Mouse (Mus musculus) kidney, postnatal 10 days (tissue): ENCODE results near the gene Idnk.
A peak's percentile ranks its signal among the peaks of the same experiment; 100 is the strongest.
"Not testable (repeated sequence)": the region's sequence is repeated elsewhere in the genome, so short reads cannot be mapped to it uniquely, and the experiment has no call there.

Experiments used
- DNase-seq: peaks from one replicate; pipeline ENCODE4 v3.0.0; 2021; ENCODE audit warnings: mixed read lengths

Gene Idnk

DNA sequence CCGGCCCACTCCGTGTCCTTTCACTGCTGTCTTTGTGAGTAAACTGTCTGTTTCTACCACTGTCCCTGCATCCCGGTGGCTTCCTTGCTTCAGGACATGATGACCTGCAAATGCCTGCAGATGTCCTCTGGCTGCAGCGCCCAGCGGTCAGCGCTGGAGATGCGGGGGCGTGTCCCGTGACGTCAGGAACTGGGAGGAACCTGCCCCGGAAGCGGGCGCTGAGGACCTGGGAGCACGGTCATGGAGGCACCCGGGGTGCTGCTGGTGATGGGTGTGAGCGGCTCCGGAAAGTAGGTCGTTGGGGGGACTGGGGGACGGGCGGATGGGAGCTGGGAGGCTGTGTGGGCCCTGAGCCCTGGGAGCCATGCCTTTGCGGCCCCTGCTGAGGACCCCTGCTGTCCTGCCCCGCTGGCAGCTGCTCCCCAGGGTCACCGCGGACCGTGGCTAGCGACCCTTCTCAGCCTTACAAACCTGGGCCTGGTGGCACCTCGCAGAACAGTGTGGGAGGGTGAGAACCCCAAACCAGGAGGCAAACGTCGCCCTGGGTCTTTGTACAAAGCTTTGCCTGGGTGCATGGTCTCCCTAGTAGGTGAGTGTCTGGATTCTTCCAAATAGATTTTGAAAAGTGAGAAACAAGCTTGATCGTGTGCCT, at the start of gene Idnk:
Idnk (plus strand) TSS at position 203 of the 652 bp plus-strand sequence.
- DNase-seq, result peak; percentile 95

DNA sequence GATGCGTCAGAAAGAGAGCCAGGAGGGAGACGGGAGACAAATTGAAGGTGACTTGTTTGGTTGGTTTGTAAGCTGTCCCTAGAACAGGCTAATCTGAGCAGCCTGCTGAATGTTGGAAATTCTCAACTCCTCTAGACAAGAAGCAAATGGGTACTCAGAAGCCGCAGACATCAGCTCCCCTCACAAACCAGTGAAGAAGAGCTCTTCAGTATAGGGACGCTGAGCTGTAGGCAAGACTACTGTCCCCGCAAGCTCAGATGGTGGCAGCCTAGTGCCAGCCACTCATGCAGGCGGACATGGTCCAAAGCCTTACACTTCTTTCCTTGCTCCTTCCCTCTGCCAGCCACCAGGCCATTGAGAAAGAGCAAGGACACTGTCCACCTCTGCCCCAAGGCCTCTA, 46.1 kb upstream of the Idnk start:
- DNase-seq, result no peak

DNA sequence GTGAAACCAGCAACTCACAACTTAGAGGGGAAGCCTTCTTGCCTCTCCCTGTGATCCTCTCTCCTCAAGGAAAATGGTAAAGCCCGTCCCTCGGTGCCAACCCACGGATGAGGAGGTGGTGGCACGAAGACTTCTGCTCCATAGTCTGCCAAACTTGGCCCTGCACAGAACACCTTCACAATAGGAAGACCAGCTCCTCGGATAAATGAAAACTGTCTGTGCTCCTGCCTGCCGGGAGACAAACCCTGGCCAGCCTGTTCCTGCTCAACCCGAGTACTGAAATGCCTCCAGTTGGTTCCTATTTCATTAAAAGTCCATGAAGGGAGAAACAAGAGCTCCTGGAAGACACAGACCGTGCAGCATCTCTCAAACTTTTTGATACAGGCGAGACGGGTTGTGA, 45.3 kb upstream of the Idnk start:
- no peak for DNase-seq

DNA sequence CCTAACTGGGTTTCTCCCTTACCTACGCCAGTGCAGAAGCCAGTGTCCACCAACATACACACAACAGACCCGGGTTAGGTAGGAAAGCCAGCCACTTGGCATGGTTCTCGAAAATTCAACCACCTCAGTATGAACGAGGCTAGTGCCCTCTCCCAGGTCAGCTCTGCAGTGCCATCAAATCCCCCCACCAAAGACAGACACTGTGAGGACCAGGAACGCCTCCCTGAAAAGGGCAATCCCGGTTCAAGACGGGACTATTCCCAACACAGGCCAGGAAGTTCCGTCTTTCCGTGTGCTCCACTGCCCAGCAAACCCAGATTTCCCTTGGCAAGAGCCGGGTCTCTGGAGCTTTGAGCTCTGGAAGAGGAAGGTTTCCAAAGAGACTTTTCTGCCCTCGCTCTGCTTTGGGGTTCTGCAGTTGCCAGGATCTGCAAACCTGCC, 44.8 kb upstream of the Idnk start:
- DNase-seq, result peak; percentile 38

DNA sequence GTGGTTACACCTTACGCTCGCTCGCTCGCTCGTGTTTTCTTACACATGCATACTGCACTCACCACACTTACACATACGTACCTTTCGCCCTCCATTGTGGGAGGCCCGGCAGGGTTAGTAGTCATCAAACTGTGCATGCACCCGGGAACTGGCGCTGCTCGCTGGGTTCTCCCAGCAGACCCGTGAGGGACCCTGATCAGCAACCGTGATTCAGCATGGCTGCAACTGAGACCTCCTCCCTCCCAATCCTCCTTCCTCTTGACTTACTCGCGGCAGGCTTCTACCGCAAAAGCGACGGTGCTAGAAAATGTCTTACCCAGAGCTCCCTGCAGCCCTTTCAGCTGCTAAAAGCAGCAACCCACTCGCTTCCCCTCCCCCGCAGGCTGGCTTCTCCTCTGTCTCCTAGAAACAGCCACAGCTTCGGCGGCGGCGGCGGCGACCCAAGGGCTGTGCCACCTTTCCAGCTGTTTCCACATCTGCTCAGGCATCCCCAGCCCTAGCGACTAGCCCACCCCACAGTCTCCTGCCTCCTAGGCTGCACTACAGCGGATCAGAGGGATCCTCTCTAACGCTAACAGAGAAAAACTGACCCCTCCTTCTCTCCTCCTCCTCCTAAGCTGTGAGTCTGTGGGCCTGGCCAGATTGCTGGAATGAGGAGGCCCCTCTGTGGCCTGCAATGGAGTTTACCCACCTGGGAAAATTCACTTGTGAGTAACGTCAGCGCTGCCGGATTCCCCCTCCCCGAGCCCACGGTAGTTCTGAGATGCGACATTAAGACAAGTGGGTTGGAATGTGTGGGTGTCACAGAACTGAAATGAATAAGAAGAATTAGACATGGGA, 44.2 kb upstream of the Idnk start, which contains the start of gene Klhl3:
Klhl3 (minus strand) TSS at position 532 of the 840 bp plus-strand sequence.
- DNase-seq, result peak; percentile 84

DNA sequence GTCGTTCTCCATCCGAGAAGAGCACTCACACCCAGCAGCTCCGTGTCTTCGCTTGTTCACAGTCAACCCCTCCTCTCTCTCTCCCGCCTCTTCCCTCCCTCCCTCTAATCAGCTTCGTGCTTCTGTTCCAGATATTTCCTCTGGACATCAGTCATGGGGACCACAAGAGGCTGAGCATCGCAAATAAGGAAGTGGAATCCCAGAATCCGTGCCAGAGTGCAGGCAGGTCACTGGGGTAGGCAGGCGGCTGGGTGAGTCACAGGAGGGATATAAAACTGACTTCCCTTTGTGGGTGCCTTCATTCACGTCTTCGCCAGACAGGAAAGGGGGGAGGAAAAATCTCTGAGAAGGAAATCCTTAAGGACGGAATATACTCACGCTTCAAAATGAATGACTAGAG, 42.2 kb upstream of the Idnk start:
- peak; percentile 82 for DNase-seq

DNA sequence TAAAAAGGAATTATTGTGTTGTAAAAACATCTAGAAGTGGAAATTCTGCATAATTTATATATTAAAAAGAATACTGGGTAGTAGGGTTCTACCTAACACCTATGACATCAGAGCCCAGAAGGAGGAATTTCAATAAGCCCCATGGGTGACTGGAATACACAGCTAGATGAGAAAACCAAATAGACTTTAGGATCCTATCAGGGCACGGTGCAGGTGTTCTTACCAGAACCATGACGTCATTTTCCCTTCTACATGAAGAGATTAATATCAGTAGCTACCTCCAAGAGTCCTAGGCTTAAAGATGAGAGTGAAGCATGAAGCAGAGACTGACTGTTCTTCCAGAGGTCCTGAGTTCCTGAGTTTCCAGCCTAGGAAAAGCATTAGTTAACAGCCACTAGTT, 40.6 kb upstream of the Idnk start:
- DNase-seq, result no peak

DNA sequence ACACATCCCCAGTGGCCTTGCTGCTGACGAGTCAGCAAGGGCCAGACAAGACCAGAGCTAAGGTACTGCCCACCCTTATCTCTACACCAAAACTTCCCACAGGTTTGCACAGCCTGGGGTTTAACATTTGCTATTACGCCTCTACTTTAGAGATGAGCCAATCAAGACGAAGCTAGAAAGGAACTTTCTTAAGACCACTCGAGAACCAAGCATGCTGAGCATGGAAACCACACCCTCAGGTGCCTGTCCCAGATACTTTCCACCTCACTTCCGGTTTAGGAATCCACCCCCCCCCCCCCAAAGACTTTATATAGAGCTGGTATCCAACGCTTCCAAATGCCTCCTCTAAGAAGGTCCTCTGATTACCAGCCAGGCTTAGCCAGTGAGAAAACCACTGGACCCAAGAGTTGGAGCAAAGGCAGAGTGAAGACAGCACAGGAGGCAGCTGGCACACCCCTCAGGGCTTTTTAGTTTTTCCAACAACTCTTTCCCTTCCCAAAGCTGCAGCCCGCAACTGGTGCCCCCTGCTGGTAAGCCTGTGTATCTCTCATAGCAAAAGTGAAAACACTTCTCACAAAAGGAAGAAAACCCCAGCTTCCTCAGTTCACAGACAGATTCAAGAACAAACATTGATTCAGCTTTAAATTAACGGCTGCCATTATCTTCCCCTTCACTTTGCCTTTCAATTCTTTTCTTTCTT, 40.0 kb upstream of the Idnk start:
- DNase-seq, result peak; percentile 76

DNA sequence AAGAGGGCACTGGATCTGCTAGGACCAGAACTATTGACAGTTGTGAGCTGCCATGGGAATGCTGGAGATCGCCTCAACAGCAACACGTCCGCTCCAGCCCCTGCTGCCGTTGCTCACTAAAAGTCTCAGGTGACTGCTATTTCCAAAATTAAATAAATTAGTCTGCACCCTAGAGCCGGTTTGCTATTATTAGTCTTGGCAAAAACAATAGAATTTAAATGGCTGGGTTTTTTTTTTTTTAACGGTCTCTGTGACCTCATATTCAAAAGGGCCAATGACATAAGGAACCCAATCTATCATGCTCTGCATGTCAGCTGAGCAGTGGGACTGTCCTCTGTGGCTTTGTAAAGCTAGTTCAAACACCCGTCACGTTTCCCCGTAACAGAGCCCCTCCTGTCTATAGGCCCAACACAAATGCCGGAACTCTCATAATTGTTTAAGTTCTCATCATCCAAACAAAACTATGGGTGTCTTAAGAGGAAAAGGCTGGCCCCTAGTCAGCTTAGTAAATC, 34.6 kb upstream of the Idnk start:
- peak; percentile 35 for DNase-seq

DNA sequence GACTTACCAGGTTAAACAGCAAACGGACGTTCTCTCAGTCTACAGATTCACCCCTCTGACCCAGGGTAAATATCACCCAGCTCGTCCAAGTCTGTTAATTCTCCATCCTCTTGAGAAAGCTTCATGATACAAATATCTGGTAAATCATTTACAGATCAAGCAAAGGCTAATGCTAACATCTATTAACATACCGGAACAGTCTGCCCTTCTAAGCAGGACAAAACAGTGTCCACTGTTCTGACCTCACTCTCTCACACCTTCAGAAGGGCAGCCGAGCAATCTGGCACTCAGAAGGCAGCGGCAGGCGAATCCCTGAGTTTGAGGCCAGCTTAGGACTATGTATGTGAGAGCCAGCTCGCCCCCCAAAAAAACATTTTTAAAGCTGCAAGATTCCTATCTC, 34.1 kb upstream of the Idnk start:
- DNase-seq, result peak; percentile 61

DNA sequence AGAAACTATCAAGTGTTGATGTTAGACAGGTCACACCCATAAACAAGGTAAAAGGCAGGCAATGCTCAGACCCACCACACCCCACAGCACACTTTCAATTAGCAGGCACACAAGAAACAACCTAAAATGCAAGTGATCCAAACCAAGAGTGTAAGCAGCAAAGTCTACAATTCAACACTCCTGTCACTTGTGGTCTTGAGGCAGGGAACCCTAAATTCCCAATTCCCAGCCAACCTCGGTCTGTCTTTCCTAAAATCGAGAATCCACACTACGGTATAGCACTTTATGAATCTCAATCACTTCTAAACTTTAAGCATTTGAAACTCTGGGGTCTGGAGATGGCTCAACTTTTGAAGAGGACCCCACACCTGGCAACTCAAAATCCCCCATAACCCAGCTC, 33.2 kb upstream of the Idnk start:
- no peak for DNase-seq

DNA sequence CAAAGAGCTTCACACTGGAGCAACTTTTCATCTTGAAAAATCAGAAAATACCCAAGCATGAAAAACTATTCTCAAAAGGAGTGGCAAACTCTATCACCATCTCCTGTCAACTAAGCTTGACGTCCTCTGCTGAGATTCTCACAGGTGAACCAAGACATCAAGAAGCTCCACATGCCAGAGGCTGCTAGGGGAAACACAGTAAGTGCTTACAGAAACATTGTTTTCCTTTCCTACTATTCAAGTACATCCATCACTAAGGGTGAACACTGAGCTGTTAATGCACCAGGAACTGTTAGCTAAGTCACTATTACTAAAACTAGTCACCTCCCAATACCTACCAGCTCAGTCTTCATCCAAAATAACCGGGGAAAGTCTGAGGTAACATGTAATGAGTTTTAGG, 32.5 kb upstream of the Idnk start:
- DNase-seq, result no peak

DNA sequence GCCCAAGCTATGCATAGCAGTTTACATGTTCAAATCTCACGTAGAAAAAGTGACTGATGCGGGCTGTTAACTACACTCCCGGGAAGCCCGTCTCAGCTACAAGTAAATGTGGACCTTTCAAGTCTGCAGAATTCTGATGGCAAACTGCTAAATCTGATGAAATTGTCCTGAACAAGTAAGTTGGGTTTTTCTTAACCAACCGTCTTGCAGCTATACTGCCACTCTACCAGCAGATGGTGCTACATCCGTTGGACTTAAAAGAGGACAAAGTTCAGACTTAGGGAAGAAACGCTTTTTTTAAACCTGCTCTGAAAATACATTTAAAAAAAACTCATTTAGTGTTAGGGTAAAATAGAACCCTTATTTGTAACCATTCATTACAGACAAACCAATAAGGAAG, 31.3 kb upstream of the Idnk start:
- peak; percentile 66 for DNase-seq

DNA sequence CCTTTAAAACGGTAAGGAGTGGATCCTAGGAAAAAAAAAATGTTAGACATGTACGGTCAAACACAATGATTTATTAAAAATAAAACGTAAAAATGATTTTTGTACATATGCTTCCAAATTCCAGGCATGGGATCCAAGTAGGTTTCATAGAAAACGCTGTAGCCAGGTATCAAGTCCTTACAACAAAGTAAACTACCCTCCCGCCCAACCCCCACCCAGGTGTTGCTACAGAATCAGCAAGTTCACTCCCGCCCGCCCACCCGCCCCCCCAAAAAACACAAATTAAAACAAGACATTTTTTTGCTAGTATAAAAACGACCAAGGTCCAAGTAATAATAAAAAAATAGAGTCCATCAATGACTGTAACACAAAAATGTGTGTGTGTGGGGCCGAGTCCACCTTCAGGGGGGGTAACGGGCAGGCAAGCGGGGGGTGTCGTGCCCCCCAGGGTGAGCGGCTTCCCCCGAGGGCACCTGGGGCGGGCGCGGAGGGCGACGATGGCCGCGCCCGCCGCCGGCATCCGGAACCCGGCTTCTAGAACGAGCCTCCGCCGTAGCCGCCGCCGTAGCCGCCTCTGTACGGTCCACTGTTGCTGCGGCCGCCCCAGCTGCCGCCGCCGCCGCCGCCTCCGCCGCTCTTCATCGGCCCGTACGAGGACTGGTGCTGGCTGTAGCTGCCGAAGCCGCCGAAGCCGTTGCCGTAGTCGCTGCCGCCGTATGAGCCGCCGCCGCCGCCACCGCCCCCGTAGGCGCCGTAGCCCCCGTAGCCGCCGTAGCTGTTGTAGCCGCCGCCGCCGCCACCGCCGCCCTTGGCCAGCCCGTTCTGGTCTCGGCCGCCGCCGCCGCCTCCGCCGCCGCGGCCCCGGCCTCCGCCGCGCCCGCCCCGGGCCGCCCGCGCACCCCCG, 30.3 kb upstream of the Idnk start:
- peak; percentile 46 for DNase-seq

DNA sequence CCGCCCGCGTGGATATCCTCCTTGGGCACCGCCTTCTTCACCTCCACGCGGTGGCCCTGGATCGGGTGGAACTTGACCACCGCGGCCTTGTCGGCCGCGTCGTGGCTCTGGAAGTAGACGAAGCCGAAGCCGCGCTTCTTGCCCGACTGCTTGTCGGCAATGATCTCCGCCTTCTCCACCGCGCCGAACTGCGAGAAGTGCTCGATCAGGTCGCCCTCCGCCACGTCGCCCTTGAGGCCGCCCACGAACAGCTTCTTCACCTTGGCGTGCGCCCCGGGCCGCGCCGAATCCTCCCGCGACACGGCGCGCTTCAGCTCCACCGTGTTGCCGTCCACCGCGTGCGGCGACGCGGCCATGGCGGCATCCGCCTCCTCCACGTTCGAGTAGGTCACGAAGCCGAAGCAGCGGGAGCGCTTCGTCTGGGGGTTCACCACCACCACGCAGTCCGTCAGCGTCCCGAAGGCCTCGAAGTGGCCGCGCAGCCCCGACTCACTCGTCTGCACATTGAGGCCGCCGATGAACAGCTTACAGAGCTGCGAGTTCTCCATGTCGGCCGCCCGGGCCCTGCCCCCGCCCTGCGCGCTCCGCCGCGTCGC, 29.6 kb upstream of the Idnk start:
- no peak for DNase-seq

DNA sequence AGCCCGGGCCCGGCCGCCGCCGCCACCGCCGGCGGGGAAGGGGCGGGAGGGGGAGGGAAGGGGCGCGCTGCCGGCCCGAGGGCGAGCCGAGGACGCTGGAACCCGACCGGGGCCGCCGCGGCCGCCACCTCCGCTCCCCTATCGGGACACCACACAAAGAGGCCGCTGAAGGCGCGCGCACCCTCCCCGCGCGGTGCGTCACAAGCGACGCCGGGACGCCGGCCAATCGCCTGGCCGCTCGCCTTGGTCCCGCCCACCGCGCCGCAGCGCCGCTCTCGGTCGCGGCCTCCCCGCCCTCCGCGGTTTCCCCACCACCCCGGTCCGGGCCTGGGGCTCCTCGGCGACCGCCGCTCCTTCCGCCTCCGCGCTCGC, 29.1 kb upstream of the Idnk start, which contains the start of gene Hnrnpa0:
Hnrnpa0 (minus strand) TSS at position 161 of the 372 bp plus-strand sequence.
- peak; percentile 98 for DNase-seq

DNA sequence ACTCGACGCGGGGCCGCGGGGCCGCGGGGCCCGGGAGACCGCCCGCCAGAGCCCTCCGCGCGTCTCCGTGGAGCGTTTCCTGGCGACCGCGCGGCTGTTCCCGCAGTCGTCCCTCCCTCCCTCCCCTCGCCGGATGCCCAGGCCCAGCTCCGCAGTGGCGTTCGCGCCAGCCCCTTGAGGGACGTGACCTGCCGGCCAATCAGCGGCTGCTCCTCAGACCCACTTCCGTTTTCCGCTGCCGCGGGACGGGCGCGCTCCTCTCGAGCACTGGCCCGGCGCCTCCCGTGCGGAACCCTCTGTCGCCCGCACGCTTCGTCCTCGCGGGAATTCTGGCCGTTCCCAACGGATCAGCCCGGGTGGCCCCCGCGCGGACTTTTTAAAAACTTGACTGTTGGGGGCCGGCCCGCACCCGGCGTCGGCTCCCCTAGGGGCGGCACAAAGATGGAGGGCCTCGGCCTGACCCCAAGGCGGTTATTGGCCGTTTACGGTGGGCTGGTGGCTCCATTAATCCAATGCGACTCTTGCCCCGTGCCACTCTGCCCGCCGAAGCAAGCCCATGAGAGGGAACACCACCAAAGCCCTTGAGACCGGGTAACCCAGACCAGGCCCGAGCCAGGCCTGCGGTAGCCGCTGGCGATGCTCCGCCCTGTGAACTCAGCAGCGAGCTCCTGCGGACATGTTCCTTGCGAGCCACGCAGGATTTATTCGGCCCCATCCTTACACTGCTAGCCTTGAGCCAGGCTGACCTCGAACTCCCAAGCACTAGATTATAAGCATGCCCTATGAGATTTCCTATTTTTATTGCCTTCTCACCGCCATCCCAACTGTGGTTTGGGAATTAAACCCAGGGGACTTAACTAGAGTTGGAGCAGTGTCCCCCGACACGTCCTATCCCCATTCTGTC, 28.4 kb upstream of the Idnk start:
- DNase-seq, result peak; percentile 98

DNA sequence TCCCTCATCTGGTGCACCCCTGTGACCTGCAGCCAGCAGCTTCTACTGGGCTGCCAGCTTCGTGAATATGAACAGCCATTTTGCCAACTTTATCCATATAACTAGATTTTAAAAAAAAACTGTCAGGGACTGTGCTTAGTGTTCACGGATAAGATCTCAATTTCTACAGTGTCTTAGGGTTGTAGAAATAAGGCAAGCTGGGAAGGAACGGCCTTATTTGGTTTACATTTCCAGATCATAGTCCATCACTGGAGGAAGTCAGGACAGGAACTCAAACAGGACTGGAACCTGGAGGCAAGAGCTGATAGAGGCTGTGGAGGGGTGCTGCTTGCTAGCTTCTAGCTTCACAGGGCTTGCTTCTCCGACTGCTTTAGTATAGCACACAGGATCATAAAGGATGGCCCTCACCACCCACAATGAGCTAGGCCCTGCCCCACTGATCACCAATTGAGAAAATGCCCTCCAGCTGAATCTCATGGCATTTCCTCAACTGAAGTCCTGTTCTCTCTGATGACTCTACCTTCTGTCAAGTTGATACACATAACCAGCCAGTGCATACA, 27.7 kb upstream of the Idnk start:
- DNase-seq, result no peak

DNA sequence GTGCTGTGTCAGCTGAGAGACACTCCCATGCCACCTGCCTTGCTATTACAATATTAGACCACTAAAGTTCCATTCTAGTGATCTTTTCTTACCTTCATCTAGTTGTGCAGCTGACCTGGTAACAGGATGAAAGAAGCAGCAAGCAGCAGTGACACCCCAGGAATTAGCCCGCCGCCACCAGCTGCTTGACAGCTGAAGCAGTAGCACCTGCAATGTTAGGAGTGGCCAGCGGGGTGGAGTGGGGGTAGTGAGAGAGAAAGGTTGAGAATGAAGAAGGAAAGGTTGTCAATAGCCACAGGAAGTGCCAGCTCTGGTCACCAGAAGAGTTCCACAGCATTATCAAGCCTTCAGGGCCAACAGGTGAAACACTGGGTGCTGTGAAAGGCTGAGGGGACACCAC, 25.8 kb upstream of the Idnk start:
- DNase-seq, result no peak

DNA sequence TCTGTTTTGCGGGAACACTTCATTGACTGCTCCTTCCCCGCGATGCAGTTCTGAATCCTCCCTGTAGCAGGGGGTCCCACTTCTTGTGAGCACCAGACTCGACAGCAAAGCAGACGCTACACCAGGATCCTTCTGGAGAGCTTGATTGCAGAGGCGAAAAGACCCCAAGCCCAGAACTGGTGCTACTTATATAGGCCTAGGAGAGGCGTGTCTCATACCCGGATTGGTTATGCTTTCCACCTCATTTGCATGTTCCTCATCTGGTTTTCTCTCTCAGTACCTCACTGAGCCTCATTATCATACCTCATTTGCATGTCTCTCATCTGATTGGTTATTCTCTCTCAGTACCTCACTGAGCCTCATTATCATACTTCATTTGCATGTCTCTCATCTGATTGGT, 10.8 kb upstream of the Idnk start:
- DNase-seq, result not testable (repeated sequence)
